9 mouse cellular contexts compared by ENCODE assay signal in the genomic region with DNA sequence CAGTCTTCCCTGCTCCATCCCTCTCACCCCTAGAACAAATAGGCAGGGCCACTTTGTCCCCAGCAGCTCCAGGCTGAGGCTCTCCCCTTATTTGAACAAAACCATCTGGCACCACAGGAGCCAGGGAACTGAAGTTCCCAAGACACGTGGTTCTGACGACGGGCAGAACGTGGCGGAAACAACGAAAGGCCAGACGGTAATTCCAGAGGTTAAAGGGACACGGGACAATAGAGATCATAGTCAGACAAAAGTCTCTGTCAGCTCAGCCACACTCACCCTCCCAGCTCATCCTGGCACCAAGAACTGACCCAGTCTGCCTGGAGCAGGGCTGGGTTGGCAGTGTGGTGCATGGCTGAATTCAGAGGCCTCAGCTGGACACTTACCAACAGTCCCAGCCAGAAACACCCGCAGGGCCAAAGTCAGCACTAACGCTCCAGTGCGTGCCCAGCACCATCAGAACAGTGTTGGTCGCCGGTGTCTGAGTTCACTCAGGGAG. TPM values are rescaled to one million over a fixed set of nuclear protein-coding genes. Genes with fewer than 3 reads are reported as not detected.
DNase-seq lines count a peak whose midpoint lies in the region; ATAC-seq lines count a peak whose summit lies in the region.
"Had no signal": no experiment of that assay in that cellular context is flagged by ENCODE, and none has a peak within 500 bp of the region (broad histone marks: within the 10 kb centered on the region; RNA-seq: fewer than 3 reads in every experiment).

No protein-coding gene starts in this region.

- no peak overlapping the region for H3K4me3 ChIP-seq in midbrain, embryonic 10.5 days
- no peak overlapping the region for H3K4me3 ChIP-seq in midbrain, embryonic 13.5 days (replicated peaks)
- no peak overlapping the region for H3K4me3 ChIP-seq in heart, embryonic 16.5 days (ENCODE audit: low read length)
- no peak overlapping the region for H3K4me3 ChIP-seq in liver, embryonic 11.5 days (ENCODE audit: low read depth, low read length)
- H3K4me3 ChIP-seq in neural tube, embryonic 15.5 days (replicated peaks), result no peak overlapping the region
- H3K4me3 ChIP-seq: neural tube, embryonic 12.5 days had no signal

- H3K9ac ChIP-seq in midbrain, embryonic 13.5 days (replicated peaks), result no peak overlapping the region
- no peak overlapping the region for H3K9ac ChIP-seq in heart, embryonic 16.5 days (ENCODE audit: low read length)
- no peak overlapping the region for H3K9ac ChIP-seq in liver, embryonic 11.5 days (ENCODE audit: low read depth, low read length)
- no peak overlapping the region for H3K9ac ChIP-seq in neural tube, embryonic 15.5 days (replicated peaks)
- H3K9ac ChIP-seq: neural tube, embryonic 12.5 days had no signal

- no peaks in the 10 kb centered on the region for H3K9me3 ChIP-seq in midbrain, embryonic 10.5 days (replicated peaks)
- no peaks in the 10 kb centered on the region for H3K9me3 ChIP-seq in midbrain, embryonic 13.5 days
- peaks cover 9% of the 10 kb centered on the region; the same call in 1 of the 2 replicates for H3K9me3 ChIP-seq in heart, embryonic 16.5 days (replicated peaks; ENCODE audit: control insufficient read depth, low read length)
- H3K9me3 ChIP-seq in liver, embryonic 11.5 days (ENCODE audit: control insufficient read depth, low read length), result no peaks in the 10 kb centered on the region
- no peaks in the 10 kb centered on the region for H3K9me3 ChIP-seq in neural tube, embryonic 15.5 days (replicated peaks)
- H3K9me3 ChIP-seq: neural tube, embryonic 12.5 days had no signal

- H3K36me3 ChIP-seq in midbrain, embryonic 10.5 days, result no peaks in the 10 kb centered on the region
- H3K36me3 ChIP-seq in midbrain, embryonic 13.5 days, result no peaks in the 10 kb centered on the region
- H3K36me3 ChIP-seq in heart, embryonic 16.5 days (ENCODE audit: control insufficient read depth, insufficient read depth), result peaks cover 4% of the 10 kb centered on the region; the same call in 1 of the 2 replicates
- no peaks in the 10 kb centered on the region for H3K36me3 ChIP-seq in liver, embryonic 11.5 days (ENCODE audit: control insufficient read depth, insufficient read depth, low read length)
- H3K36me3 ChIP-seq in neural tube, embryonic 15.5 days, result no peaks in the 10 kb centered on the region
- H3K36me3 ChIP-seq: neural tube, embryonic 12.5 days had no signal

- H3K27ac ChIP-seq in midbrain, embryonic 10.5 days (replicated peaks), result 0 out of 2 replicates have a peak overlapping the region, but pooled peaks have one; percentile 15
- H3K27ac ChIP-seq in midbrain, embryonic 13.5 days, result no peak overlapping the region
- H3K27ac ChIP-seq in heart, embryonic 16.5 days (ENCODE audit: low read length), result peak overlapping the region; percentile 37
- H3K27ac ChIP-seq in liver, embryonic 11.5 days (ENCODE audit: low read depth, low read length), result no peak overlapping the region
- no peak overlapping the region; the same call in 1 of the 2 replicates for H3K27ac ChIP-seq in neural tube, embryonic 15.5 days (replicated peaks)
- H3K27ac ChIP-seq: neural tube, embryonic 12.5 days had no signal

- H3K4me1 ChIP-seq in midbrain, embryonic 10.5 days, result peaks cover 37% of the 10 kb centered on the region
- H3K4me1 ChIP-seq in midbrain, embryonic 13.5 days (replicated peaks), result peaks cover 22% of the 10 kb centered on the region
- peaks cover 41% of the 10 kb centered on the region for H3K4me1 ChIP-seq in heart, embryonic 16.5 days (ENCODE audit: control insufficient read depth, insufficient read depth, low read length)
- peaks cover 8% of the 10 kb centered on the region for H3K4me1 ChIP-seq in liver, embryonic 11.5 days (replicated peaks; ENCODE audit: control insufficient read depth, insufficient read depth, low read length)
- peaks cover 57% of the 10 kb centered on the region for H3K4me1 ChIP-seq in neural tube, embryonic 15.5 days

- no peak for ATAC-seq in midbrain, embryonic 13.5 days
- peak; percentile 35; the same call in 1 of the 2 replicates for ATAC-seq in heart, embryonic 16.5 days (replicated peaks; ENCODE audit: extremely low read depth, insufficient read depth, low FRiP score)
- ATAC-seq in megakaryocyte, adult 5-6 weeks (ENCODE audit: poor library complexity, severe bottlenecking), result no peak
- no peak for ATAC-seq in liver, embryonic 11.5 days (replicated peaks; ENCODE audit: low FRiP score)
- no peak for ATAC-seq in neural tube, embryonic 15.5 days (ENCODE audit: low FRiP score)

- DNase-seq in midbrain, embryonic 10.5 days (ENCODE audit: low spot score), result no peak
- DNase-seq in cerebellum, adult 9-10 months, result peak; percentile 33
- peak; percentile 81 to 90 for DNase-seq in kidney, postnatal 25 days
- no peak for DNase-seq in liver, embryonic 11.5 days (ENCODE audit: low spot score)

- no peaks in the 10 kb centered on the region for H3K27me3 ChIP-seq in midbrain, embryonic 10.5 days (ENCODE audit: low read depth, poor library complexity, severe bottlenecking)
- H3K27me3 ChIP-seq in midbrain, embryonic 13.5 days, result no peaks in the 10 kb centered on the region
- H3K27me3 ChIP-seq in heart, embryonic 16.5 days (ENCODE audit: control insufficient read depth, insufficient read depth, low read length), result no peaks in the 10 kb centered on the region
- H3K27me3 ChIP-seq in liver, embryonic 11.5 days (replicated peaks; ENCODE audit: control insufficient read depth, insufficient read depth, low read length), result no peaks in the 10 kb centered on the region
- no peaks in the 10 kb centered on the region for H3K27me3 ChIP-seq in neural tube, embryonic 15.5 days (replicated peaks)
- H3K27me3 ChIP-seq: neural tube, embryonic 12.5 days had no signal

- no peak overlapping the region for H3K4me2 ChIP-seq in midbrain, embryonic 13.5 days (replicated peaks)
- no peak overlapping the region for H3K4me2 ChIP-seq in heart, embryonic 16.5 days (ENCODE audit: low read depth, low read length)
- no peak overlapping the region for H3K4me2 ChIP-seq in liver, embryonic 11.5 days
- H3K4me2 ChIP-seq in neural tube, embryonic 15.5 days, result no peak overlapping the region
- H3K4me2 ChIP-seq: neural tube, embryonic 12.5 days had no signal

- WGBS in midbrain, embryonic 10.5 days, result 75% methylated on average over 13 of the region's 13 CpGs
- 63% methylated on average over 13 of the region's 13 CpGs for WGBS in midbrain, embryonic 13.5 days
- 45% methylated on average over 13 of the region's 13 CpGs for WGBS in heart, embryonic 16.5 days
- 84% methylated on average over 13 of the region's 13 CpGs for WGBS in liver, embryonic 11.5 days
- WGBS in neural tube, embryonic 15.5 days, result 42% methylated on average over 13 of the region's 13 CpGs

RNA-seq across cellular contexts. Expression of a gene that starts 10.5 kb away (rescaled TPM):
- 9.1 and 9.7 TPM in 2 replicates for polyA plus RNA-seq in midbrain, embryonic 10.5 days (2016; fragmentation: Nextera tagmentation; extraction: Ambion mirVana)
- polyA plus RNA-seq in midbrain, embryonic 13.5 days (2015; fragmentation: Nextera tagmentation; extraction: Ambion mirVana), result 4.4 TPM in 2 replicates
- 20.2 and 23.6 TPM in 2 replicates for polyA plus RNA-seq in heart, embryonic 16.5 days (2015; fragmentation: Nextera tagmentation; extraction: Ambion mirVana)
- total RNA-seq in megakaryocyte, adult 5-6 weeks (2015), result 29.6 and 35.7 TPM in 2 replicates
- total RNA-seq in megakaryocyte, adult 5-6 weeks (2017), result 15.9 and 17.6 TPM in 2 replicates
- 9.8 and 10.2 TPM in 2 replicates for polyA plus RNA-seq in liver, embryonic 11.5 days (2014; fragmentation: Nextera tagmentation; extraction: Ambion mirVana)
- polyA plus RNA-seq in neural tube, embryonic 15.5 days (2015; fragmentation: Nextera tagmentation; extraction: Ambion mirVana), result 7.6 and 11.1 TPM in 2 replicates

Comparison
In these comparisons a context has a peak if more than half of its experiments do, and no peak if none do; other contexts are left out.
1. H3K27ac ChIP-seq: peak in midbrain, embryonic 10.5 days (single experiment) and heart, embryonic 16.5 days (single experiment); none in midbrain, embryonic 13.5 days (single experiment), liver, embryonic 11.5 days (single experiment) and neural tube, embryonic 15.5 days (single experiment).
2. DNase-seq: peak in cerebellum, adult 9-10 months (single experiment) and kidney, postnatal 25 days (2 of 2); none in midbrain, embryonic 10.5 days (single experiment) and liver, embryonic 11.5 days (single experiment).